Mouse (Mus musculus) bone marrow macrophage, adult 2 months (primary cell): ENCODE results near the gene Eif2s2. TPM values are rescaled to one million over a fixed set of nuclear protein-coding genes. Genes with fewer than 3 reads are reported as not detected.

ENCODE experiments used
- H3K27ac ChIP-seq: 2 replicates; pipeline ENCODE4 v1.5.1; 2012; ENCODE audit warnings: low read depth, low read length; ENCODE audit not compliant: insufficient read depth
- H3K4me1 ChIP-seq: 2 replicates; pipeline ENCODE4 v1.6.1; 2012; ENCODE audit warnings: low read length; ENCODE audit not compliant: control insufficient read depth, insufficient read depth
- H3K4me3 ChIP-seq: 2 replicates; pipeline ENCODE4 v1.5.1; 2012; ENCODE audit warnings: mild to moderate bottlenecking, low read length, moderate library complexity; ENCODE audit not compliant: insufficient read depth
- CTCF ChIP-seq: IDR thresholded peaks from 2 replicates; pipeline ENCODE4 v1.5.1; 2012; ENCODE audit warnings: low read depth, mild to moderate bottlenecking, low read length, moderate library complexity
- POLR2A ChIP-seq: IDR thresholded peaks from 2 replicates; pipeline ENCODE4 v1.6.1; 2012; ENCODE audit warnings: mild to moderate bottlenecking, low read depth, low read length, borderline replicate concordance
- polyA plus RNA-seq: library from polyadenylated mRNA; stranded (reverse); fragments of >200 nt; gene quantifications from 2 replicates; pipeline ENCODE4 v1.2.4, GENCODE M21; 2012; ENCODE audit not compliant: missing spikeins, insufficient read depth, insufficient read length

Eif2s2 gene
- polyA plus RNA-seq, 1 experiment = 53.3 TPM

GRCm38 (mm10) chr2:154893045-154893385 is 280 bp upstream of the Eif2s2 start:
- Histone ChIP-seq H3K27ac (no peak overlapping the region), H3K4me1 (peaks cover 5% of the 10 kb centered on the region; the same call in 1 of the 2 replicates), H3K4me3 (peak overlapping the region; percentile 48)
- TF ChIP-seq POLR2A (no peak), CTCF (no peak)

DNA sequence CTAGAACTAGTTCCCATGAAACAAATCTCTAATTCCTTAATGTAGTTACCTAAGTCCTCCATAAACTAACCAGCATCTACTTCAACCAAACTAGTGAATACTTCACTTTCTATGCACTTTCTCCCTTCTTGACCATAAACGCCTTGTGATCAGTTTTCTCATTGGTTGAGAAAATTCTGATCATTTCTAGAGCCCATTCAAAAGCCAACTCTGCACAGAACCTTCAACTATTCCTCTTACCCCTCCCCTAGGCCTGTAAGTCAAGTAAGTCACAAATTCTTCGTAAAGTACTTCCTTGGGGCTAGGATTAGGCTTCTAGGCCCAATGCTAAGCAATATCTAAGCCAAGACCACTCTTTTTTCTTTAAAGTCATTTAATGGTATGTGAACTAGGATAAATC is 1.1 kb downstream of the Eif2s2 start:
- Histone ChIP-seq H3K4me1 (peaks cover 5% of the 10 kb centered on the region; the same call in 1 of the 2 replicates), H3K4me3 (peak overlapping the region; percentile 100), H3K27ac (peak overlapping the region; percentile 31)
- TF ChIP-seq CTCF (no peak), POLR2A (no peak)

DNA sequence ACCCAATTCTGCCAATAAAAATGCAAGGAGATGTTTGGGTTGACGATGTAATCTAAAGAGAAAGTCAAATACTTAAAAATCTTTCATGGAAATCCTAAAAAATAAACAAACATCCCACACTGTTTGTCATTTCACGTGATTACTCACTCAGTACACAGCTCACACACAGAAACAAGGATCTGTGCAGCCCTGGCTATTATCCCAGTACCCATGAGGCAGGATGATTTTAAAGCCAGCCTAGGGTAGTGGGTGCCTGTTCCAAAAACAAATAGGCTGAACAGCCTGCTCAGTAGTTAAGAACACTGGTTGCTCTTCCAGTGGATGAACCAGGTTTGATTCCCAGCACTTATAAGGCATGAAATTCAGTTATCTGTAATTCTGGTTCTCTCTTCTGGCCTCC is 16.1 kb downstream of the Eif2s2 start:
- TF ChIP-seq CTCF (no peak), POLR2A (no peak)
- no peak overlapping the region for H3K4me3 ChIP-seq
- no peak overlapping the region for H3K27ac ChIP-seq
- no peaks in the 10 kb centered on the region for H3K4me1 ChIP-seq

GRCm38 (mm10) chr2:154869954-154870641 is 22.6 kb downstream of the Eif2s2 start:
- Histone ChIP-seq H3K4me1 (no peaks in the 10 kb centered on the region), H3K4me3 (no peak overlapping the region), H3K27ac (no peak overlapping the region)
- no peak for TF ChIP-seq POLR2A
- TF ChIP-seq CTCF = no peak

GRCm38 (mm10) chr2:154868106-154868505 is 24.6 kb downstream of the Eif2s2 start:
- TF ChIP-seq POLR2A (no peak), CTCF (no peak)
- Histone ChIP-seq H3K27ac (no peak overlapping the region), H3K4me1 (no peaks in the 10 kb centered on the region), H3K4me3 (no peak overlapping the region)

DNA sequence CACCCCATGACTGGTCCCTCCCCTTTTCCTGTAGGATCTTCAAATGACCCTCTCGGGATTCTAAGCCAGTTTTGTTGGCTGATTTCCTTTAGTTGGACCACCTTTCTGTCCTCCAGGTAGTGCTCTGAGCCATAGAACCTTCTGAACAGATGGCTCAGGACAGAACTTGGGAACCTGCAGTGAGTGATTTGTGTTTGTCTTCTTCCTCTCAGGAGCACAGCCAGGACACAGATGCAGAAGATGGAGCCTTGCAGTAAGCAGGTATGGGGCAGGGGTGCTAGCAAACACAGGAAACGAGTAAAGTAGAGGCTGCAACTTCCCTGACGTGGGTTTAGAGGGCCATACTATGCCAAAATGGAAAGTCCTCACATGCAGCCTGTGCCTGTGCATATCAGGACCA is 27.0 kb downstream of the Eif2s2 start:
- H3K27ac ChIP-seq = no peak overlapping the region
- H3K4me3 ChIP-seq = no peak overlapping the region
- TF ChIP-seq POLR2A (no peak), CTCF (no peak)

DNA sequence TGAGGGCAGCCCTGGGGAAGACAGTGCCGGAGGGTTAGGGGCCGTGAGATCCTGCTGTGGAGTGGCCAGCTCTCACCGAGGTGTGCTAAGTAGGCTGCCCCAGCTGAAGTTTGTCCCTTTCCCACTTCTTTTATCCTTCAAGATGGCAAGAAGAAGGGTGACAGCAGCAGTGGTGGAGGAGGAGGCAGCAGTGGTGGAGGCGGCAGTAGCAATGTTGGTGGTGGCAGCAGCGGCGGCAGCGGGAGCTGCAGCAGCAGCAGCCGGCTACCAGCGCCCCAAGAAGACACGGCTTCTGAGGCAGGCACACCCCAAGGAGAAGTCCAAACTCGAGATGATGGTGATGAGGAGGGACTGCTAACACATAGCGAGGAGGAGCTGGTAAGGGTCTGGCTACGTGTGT is 29.1 kb downstream of the Eif2s2 start:
- Histone ChIP-seq H3K4me1 (no peaks in the 10 kb centered on the region), H3K4me3 (no peak overlapping the region), H3K27ac (no peak overlapping the region)
- TF ChIP-seq CTCF = no peak
- TF ChIP-seq POLR2A = no peak

More for the DNA sequence above, 27.0 kb downstream of the Eif2s2 start:
- no peaks in the 10 kb centered on the region for H3K4me1 ChIP-seq

DNA sequence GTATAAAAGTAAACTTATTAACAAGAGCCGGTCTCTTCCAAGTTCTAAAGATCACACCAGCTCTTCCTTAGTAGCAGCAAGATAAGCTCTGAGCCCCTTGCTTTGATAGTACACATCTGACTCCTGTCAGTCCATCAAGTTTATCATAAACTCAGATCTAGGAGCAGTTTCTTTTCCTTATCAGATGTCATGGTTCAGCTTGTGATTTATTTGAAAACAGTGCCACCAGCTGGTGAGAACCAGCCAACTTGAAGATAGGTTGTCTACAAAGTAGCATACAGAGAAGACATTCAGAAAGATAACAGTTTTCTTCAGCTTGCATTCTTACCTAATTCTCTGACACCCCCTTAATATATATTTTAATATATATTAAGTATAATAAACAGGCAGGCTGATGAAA is 37.4 kb downstream of the Eif2s2 start:
- H3K4me3 ChIP-seq = no peak overlapping the region
- no peak overlapping the region for H3K27ac ChIP-seq
- H3K4me1 ChIP-seq = peaks cover 6% of the 10 kb centered on the region
- no peak for TF ChIP-seq POLR2A
- TF ChIP-seq CTCF = no peak

- Histone ChIP-seq H3K27ac (no peak overlapping the region), H3K4me1 (0 out of 2 replicates have a peak, but pooled peaks cover 2% of the 10 kb centered on the region), H3K4me3 (no peak overlapping the region)
- TF ChIP-seq POLR2A (no peak), CTCF (no peak)
Observed at GRCm38 (mm10) chr2:154848086-154848485, 44.6 kb downstream of the Eif2s2 start.

DNA sequence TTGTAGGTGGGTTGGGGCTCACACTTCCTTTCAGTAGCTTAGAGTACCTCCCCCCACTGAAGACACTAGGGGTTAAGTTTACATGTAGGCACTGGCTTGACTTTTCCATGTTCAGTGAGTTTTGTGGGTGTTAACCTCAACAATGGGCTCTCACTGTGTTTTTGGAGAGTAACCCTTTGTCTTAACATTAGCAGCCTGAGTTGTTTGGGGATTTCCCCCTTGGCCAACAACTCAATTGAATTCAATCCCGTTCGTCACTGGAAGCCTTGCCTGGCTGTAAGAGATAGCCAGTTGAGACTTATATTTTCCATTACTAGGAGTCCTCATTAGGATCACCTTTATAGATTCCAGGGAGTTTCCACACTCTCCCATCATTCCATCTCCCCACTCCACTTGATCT is 56.2 kb downstream of the Eif2s2 start:
- no peak for TF ChIP-seq POLR2A
- TF ChIP-seq CTCF = no peak
- Histone ChIP-seq H3K4me1 (peaks cover under 1% of the 10 kb centered on the region; the same call in 1 of the 2 replicates), H3K27ac (no peak overlapping the region), H3K4me3 (no peak overlapping the region)
